Mouse (Mus musculus) heart, embryonic 13.5 days (tissue): ENCODE measurements around the gene Wdfy3. TPM values are rescaled to one million over a fixed set of nuclear protein-coding genes. Genes with fewer than 3 reads are reported as not detected.

ENCODE experiments used
- ATAC-seq: fragments of 200-750 bp; cut with Nextera tagmentation; 2 replicates; pipeline ENCODE4 v1.8.0; 2017; ENCODE audit warnings: moderate TSS enrichment; ENCODE audit not compliant: insufficient number of reproducible peaks, low FRiP score, low TSS enrichment; ENCODE audit errors: extremely low read depth
- H3K27ac ChIP-seq: fragments of 300-500 bp; sonication (generic); replicated peaks from 2 replicates; pipeline ENCODE4 v1.5.1; 2015; ENCODE audit warnings: moderate library complexity, mild to moderate bottlenecking, inconsistent platforms
- H3K27me3 ChIP-seq: fragments of 300-500 bp; sonication (generic); replicated peaks from 2 replicates; pipeline ENCODE4 v1.6.1; 2015; ENCODE audit warnings: mild to moderate bottlenecking, inconsistent platforms
- H3K36me3 ChIP-seq: fragments of 300-500 bp; sonication (generic); 2 replicates; pipeline ENCODE4 v1.6.1; 2015; ENCODE audit warnings: mild to moderate bottlenecking, inconsistent platforms
- H3K4me1 ChIP-seq: fragments of 300-500 bp; sonication (generic); 2 replicates; pipeline ENCODE4 v1.6.1; 2015; ENCODE audit warnings: inconsistent platforms
- H3K4me2 ChIP-seq: fragments of 300-500 bp; sonication (generic); 2 replicates; pipeline ENCODE4 v1.6.1; 2015; ENCODE audit warnings: inconsistent platforms, mild to moderate bottlenecking, moderate library complexity
- H3K4me3 ChIP-seq: fragments of 300-500 bp; sonication (generic); 2 replicates; pipeline ENCODE4 v1.5.1; 2015; ENCODE audit warnings: moderate library complexity, mild to moderate bottlenecking, inconsistent platforms
- H3K9ac ChIP-seq: fragments of 300-500 bp; sonication (generic); 2 replicates; pipeline ENCODE4 v1.6.1; 2015; ENCODE audit warnings: inconsistent platforms, mild to moderate bottlenecking, moderate library complexity
- H3K9me3 ChIP-seq: fragments of 300-500 bp; sonication (generic); 2 replicates; pipeline ENCODE4 v1.6.1; 2016; ENCODE audit warnings: inconsistent platforms
- WGBS: fragments of 180-500 bp; shearing (Covaris S2); methylation state at CpG from one replicate; pipeline ENCODE4 v1.1.7; 2015; ENCODE audit warnings: mixed read lengths; 5-methylcytosine and 5-hydroxymethylcytosine counted together
- polyA plus RNA-seq: library from polyadenylated mRNA; unstranded; fragments of >200 nt; fragmentation: Nextera tagmentation; extraction: Ambion mirVana; gene quantifications from 2 replicates; pipeline ENCODE4 v1.2.1, GENCODE M21; 2015

Wdfy3 gene
- polyA plus RNA-seq, 1 experiment from 2014 or later: 8.8 TPM

GRCm38 (mm10) chr5:102022018-102022898 lies 47.5 kb downstream of the Wdfy3 start:
- ATAC-seq: no peak
- no peak overlapping the region for H3K4me2 ChIP-seq
- H3K4me1 ChIP-seq: peaks cover 7% of the 10 kb centered on the region
- WGBS: 89% methylated on average over 16 of the region's 16 CpGs
- no peak overlapping the region for H3K27ac ChIP-seq
- no peaks in the 10 kb centered on the region for H3K27me3 ChIP-seq
- no peak overlapping the region for H3K9ac ChIP-seq
- no peak overlapping the region for H3K4me3 ChIP-seq
- H3K9me3 ChIP-seq: no peaks in the 10 kb centered on the region
- H3K36me3 ChIP-seq: peaks cover 64% of the 10 kb centered on the region

- Histone ChIP-seq H3K36me3 (peaks cover 31% of the 10 kb centered on the region), H3K4me2 (no peak overlapping the region), H3K4me3 (no peak overlapping the region), H3K27me3 (no peaks in the 10 kb centered on the region), H3K9ac (no peak overlapping the region), H3K4me1 (peaks cover 5% of the 10 kb centered on the region), H3K9me3 (no peaks in the 10 kb centered on the region), H3K27ac (no peak overlapping the region)
- no peak for ATAC-seq
- WGBS: 73% methylated on average over 8 of the region's 8 CpGs
These were observed 55.5 kb downstream of the Wdfy3 start for GRCm38 (mm10) chr5:102014235-102014634.

GRCm38 (mm10) chr5:102013781-102014180 lies 55.9 kb downstream of the Wdfy3 start:
- H3K4me1 ChIP-seq: peaks cover 4% of the 10 kb centered on the region; the same call in 1 of the 2 replicates
- peaks cover 32% of the 10 kb centered on the region for H3K36me3 ChIP-seq
- no peaks in the 10 kb centered on the region for H3K9me3 ChIP-seq
- H3K4me3 ChIP-seq: no peak overlapping the region
- 84% methylated on average over 7 of the region's 7 CpGs for WGBS
- no peak overlapping the region for H3K27ac ChIP-seq
- H3K4me2 ChIP-seq: no peak overlapping the region
- H3K9ac ChIP-seq: no peak overlapping the region
- ATAC-seq: no peak
- H3K27me3 ChIP-seq: no peaks in the 10 kb centered on the region

GRCm38 (mm10) chr5:102010961-102011360 lies 58.8 kb downstream of the Wdfy3 start:
- Histone ChIP-seq H3K36me3 (peaks cover 34% of the 10 kb centered on the region), H3K4me1 (peaks cover 14% of the 10 kb centered on the region), H3K27me3 (no peaks in the 10 kb centered on the region), H3K27ac (no peak overlapping the region), H3K9me3 (no peaks in the 10 kb centered on the region), H3K9ac (no peak overlapping the region), H3K4me3 (no peak overlapping the region), H3K4me2 (no peak overlapping the region)
- WGBS: 63% methylated on average over 2 of the region's 2 CpGs
- no peak for ATAC-seq

- Histone ChIP-seq H3K9me3 (no peaks in the 10 kb centered on the region), H3K27me3 (no peaks in the 10 kb centered on the region), H3K36me3 (peaks cover 24% of the 10 kb centered on the region), H3K9ac (no peak overlapping the region), H3K4me2 (no peak overlapping the region), H3K4me1 (peaks cover 14% of the 10 kb centered on the region), H3K27ac (no peak overlapping the region), H3K4me3 (no peak overlapping the region)
- no peak for ATAC-seq
- 92% methylated on average over 6 of the region's 6 CpGs for WGBS
These were observed 60.1 kb downstream of the Wdfy3 start for GRCm38 (mm10) chr5:102009606-102010005.

- no peaks in the 10 kb centered on the region for H3K27me3 ChIP-seq
- no peak overlapping the region for H3K4me3 ChIP-seq
- H3K36me3 ChIP-seq: peaks cover 16% of the 10 kb centered on the region
- H3K4me2 ChIP-seq: no peak overlapping the region
- no peaks in the 10 kb centered on the region for H3K9me3 ChIP-seq
- peaks cover 19% of the 10 kb centered on the region for H3K4me1 ChIP-seq
- H3K27ac ChIP-seq: no peak overlapping the region
- 81% methylated on average over 7 of the region's 7 CpGs for WGBS
- no peak overlapping the region for H3K9ac ChIP-seq
- ATAC-seq: no peak
These were observed 61.0 kb downstream of the Wdfy3 start for GRCm38 (mm10) chr5:102008712-102009111.

GRCm38 (mm10) chr5:102006218-102006941 lies 63.3 kb downstream of the Wdfy3 start:
- Histone ChIP-seq H3K9me3 (no peaks in the 10 kb centered on the region), H3K9ac (no peak overlapping the region), H3K36me3 (peaks cover 13% of the 10 kb centered on the region), H3K4me2 (no peak overlapping the region), H3K4me3 (no peak overlapping the region), H3K4me1 (peaks cover 26% of the 10 kb centered on the region), H3K27me3 (no peaks in the 10 kb centered on the region), H3K27ac (peak overlapping the region; percentile 42)
- no peak for ATAC-seq
- 65% methylated on average over 6 of the region's 6 CpGs for WGBS

- no peak overlapping the region for H3K27ac ChIP-seq
- 59% methylated on average over 3 of the region's 3 CpGs for WGBS
These were observed 66.3 kb downstream of the Wdfy3 start for GRCm38 (mm10) chr5:102003371-102003770.

GRCm38 (mm10) chr5:102001026-102001425 lies 68.7 kb downstream of the Wdfy3 start:
- peaks cover 33% of the 10 kb centered on the region for H3K4me1 ChIP-seq
- WGBS: 74% methylated on average over 8 of the region's 8 CpGs
- H3K4me2 ChIP-seq: no peak overlapping the region
- H3K27me3 ChIP-seq: no peaks in the 10 kb centered on the region
- H3K36me3 ChIP-seq: 0 out of 2 replicates have a peak, but pooled peaks cover 10% of the 10 kb centered on the region
- H3K9ac ChIP-seq: no peak overlapping the region
- no peak overlapping the region for H3K4me3 ChIP-seq
- no peak overlapping the region for H3K27ac ChIP-seq
- no peak for ATAC-seq
- H3K9me3 ChIP-seq: no peaks in the 10 kb centered on the region

More at GRCm38 (mm10) chr5:102003371-102003770, 66.3 kb downstream of the Wdfy3 start:
- Histone ChIP-seq H3K4me2 (no peak overlapping the region), H3K9ac (no peak overlapping the region), H3K4me1 (peaks cover 38% of the 10 kb centered on the region), H3K9me3 (no peaks in the 10 kb centered on the region), H3K27me3 (no peaks in the 10 kb centered on the region), H3K4me3 (no peak overlapping the region), H3K36me3 (peaks cover 10% of the 10 kb centered on the region; the same call in 1 of the 2 replicates)
- ATAC-seq: no peak

- ATAC-seq: no peak
- 70% methylated on average over 6 of the region's 6 CpGs for WGBS
- H3K27ac ChIP-seq: no peak overlapping the region
- H3K4me2 ChIP-seq: no peak overlapping the region
- no peaks in the 10 kb centered on the region for H3K9me3 ChIP-seq
- H3K36me3 ChIP-seq: 0 out of 2 replicates have a peak, but pooled peaks cover 10% of the 10 kb centered on the region
- H3K27me3 ChIP-seq: no peaks in the 10 kb centered on the region
- no peak overlapping the region for H3K4me3 ChIP-seq
- no peak overlapping the region for H3K9ac ChIP-seq
- peaks cover 36% of the 10 kb centered on the region for H3K4me1 ChIP-seq
These were observed 70.8 kb downstream of the Wdfy3 start for GRCm38 (mm10) chr5:101998971-101999370.

- H3K4me1 ChIP-seq: peaks cover 42% of the 10 kb centered on the region
- no peak overlapping the region for H3K4me3 ChIP-seq
- H3K4me2 ChIP-seq: no peak overlapping the region
- no peaks in the 10 kb centered on the region for H3K9me3 ChIP-seq
- no peaks in the 10 kb centered on the region for H3K27me3 ChIP-seq
- H3K27ac ChIP-seq: no peak overlapping the region
- no peak overlapping the region for H3K9ac ChIP-seq
- ATAC-seq: no peak
- 0 out of 2 replicates have a peak, but pooled peaks cover 10% of the 10 kb centered on the region for H3K36me3 ChIP-seq
- 84% methylated on average over 11 of the region's 11 CpGs for WGBS
These were observed 73.5 kb downstream of the Wdfy3 start for GRCm38 (mm10) chr5:101996036-101996735.
